Mouse (Mus musculus) monocyte, adult 5-6 weeks (primary cell): ENCODE measurements around the gene Pcdh7. TPM values are rescaled to one million over a fixed set of nuclear protein-coding genes. Genes with fewer than 3 reads are reported as not detected.
"Not testable (repeated sequence)": the region's sequence is repeated elsewhere in the genome, so short reads cannot be mapped to it uniquely, and the experiment has no call there.

Experiments
- ATAC-seq: fragments of 153-309, 156-312 bp; replicated peaks from 2 replicates; pipeline ENCODE4 v1.8.0; 2017; ENCODE audit warnings: mild to moderate bottlenecking; ENCODE audit not compliant: low TSS enrichment, insufficient number of reproducible peaks, severe bottlenecking, poor library complexity, low FRiP score
- total RNA-seq: library from RNA; stranded (forward); fragments of 200-1000, 200-491, 200-594 nt; gene quantifications from 3 replicates; pipeline ENCODE4 v1.2.3, GENCODE M21; 2017

Gene Pcdh7
- total RNA-seq, 1 experiment from 2014 or later, result 0.19 TPM

DNA sequence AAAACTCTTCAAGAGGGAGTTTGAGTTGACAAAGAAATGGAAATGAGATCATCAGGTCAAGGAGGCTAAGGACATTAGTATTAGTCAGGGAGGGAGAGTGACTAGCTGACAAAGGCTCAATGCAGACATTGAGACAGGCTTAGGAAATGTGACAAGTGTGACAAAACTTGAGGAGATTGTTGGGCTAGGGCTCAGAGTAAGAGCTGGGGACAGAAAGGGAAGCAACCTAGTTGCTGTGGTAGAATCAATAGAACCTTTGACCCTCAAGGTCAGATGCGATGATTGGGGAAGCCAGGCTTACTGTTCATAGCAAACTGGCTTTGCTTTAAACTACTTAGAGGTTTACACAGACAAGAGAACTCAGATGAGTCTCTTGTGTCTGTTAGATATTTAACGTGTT lies 303.6 kb downstream of the Pcdh7 start:
- no peak for ATAC-seq

DNA sequence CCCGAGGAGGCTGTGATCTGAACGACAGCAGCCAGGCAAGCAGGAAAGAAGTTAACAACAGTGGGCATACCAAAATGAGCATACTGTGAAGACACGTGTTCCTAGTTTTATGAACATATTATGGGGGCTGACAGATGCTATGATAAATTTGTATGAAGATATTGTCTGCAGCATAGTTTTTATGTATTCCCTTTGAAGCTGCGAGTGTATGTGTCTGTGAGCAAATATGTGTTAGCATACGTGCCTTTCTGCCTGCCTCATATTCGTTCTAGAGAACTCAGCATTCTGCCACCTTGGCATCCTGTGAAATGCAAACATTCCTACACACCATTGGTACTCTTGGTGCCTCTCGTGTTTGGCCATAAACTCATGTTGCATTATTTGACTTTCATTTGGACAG lies 307.4 kb downstream of the Pcdh7 start:
- no peak for ATAC-seq

DNA sequence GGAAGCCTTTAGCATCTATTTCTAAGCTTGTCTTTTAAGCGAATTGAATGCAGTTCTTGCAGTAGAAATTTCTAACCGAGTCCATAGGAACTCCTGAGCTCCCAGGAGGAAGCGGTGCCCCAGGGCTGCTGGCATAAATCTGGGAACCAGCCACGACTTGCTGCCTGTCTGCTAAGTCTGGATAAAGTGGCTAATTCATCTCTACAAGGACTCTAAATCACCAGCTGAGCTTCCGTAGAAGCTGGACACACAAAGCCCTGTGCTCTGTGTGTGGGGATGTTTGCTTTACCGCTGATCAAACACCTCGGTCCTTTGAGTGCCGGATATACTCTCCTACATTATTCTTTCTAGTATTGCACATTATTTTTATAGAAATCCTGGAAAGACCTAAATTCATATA lies 308.0 kb downstream of the Pcdh7 start:
- no peak for ATAC-seq

DNA sequence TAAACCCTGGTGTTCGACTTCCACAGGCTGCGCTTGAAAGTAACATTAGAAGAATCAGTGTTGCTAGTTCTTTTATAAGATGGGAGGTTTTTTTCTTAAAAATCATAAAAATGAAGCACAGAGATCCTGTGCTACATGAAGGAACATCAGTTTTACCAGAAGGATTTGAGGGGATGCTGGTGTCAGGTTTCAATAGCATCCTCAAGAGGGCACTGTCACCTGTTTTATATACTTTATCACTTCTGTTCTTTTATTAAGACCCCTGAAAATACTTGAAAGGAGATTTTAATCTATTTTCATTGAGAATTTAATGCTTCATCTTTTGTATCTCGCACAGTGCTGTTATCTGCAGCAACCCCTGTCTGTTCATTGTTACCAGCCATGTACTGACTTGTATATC lies 322.1 kb downstream of the Pcdh7 start:
- ATAC-seq, result no peak

DNA sequence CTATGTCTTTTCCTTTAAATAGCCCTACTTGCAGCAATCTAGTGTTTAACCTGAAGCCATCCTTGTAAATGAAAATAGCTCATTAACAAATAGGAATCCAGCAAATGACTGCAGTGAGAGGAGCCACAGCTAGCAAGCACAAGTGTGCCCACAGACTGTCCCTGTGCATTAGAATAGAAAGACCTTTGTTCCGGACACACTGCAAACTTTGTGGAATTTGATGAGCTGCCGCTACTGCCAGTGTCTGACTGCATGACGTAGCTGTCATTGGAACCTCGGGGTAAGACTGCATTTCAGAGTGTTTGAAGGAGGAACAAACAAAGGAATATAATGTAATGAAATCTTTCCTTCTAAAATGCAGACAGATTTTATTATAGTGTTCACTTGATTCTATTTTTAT lies 326.4 kb downstream of the Pcdh7 start:
- no peak for ATAC-seq

DNA sequence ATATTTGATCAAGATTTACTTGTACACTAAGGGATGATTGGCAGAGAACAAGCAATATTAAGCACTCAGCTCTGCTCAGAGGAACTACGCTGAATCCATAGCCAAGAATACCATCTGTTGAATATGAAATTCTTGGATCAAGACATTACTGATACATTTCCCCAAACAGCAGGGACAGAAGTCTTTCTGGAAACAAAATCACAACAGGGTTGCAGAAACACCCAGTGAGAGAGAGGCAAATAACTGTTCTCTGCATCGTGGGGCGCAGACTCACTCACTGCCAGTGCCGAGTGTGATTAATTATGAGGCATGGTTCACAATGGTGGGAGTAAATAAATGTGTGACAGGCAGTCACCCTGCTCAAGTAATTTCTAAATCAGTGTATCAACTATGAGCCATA lies 363.3 kb downstream of the Pcdh7 start:
- ATAC-seq, result no peak

DNA sequence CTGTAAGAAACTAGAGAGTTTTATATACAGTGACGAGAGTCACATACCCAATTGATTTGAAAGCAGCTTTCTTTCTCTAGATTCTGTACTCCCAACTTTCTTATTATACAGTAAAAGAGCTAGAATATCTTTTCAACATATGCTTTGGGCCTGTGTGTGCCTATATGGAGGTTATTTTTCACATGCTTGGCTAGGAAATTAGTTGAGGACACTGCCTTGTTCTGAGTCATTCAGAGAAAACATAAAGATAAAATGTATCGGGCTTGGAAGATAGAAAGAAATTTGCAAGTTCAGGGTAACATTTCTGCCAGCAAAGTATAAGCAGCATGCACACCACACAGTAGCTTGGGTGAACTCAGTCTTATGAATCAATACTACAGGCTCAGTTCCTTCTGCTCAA lies 364.5 kb downstream of the Pcdh7 start:
- ATAC-seq, result no peak

DNA sequence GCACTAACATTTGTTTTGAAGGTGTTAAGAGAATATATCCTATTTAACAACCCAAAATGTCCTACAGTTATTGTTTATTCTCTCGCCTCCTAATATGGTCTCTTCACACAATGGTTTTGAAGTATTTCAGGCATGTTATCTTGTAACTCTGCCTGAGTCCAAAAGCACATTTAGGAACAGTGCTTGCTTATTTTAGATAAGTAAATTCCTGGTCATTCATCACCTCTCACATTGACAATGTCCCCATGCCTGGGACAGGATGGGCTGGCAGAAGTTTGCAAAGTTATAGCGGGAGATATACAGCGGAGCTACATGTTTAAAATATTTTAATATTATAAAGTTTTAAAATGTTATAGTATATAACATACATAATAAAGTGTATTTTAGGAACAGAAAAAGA lies 365.3 kb downstream of the Pcdh7 start:
- no peak for ATAC-seq

DNA sequence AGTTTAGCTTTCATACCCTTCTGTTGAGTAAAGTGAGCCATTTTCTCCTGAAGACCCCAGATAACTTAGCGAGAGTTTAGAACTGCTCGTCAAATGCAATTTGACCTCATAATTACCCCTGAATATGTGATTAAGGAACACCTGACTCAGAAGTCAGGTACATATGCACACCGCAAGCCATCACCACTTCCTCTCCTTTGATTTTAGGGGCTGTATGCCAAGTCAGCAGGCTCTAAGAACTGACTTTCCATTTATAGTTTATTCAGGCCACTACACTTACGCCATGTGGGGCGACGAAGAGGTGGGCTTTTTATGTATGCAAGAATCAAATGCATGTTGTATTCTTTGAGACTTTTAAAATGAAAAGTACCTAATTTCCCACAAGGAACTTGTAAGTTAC lies 366.2 kb downstream of the Pcdh7 start:
- no peak for ATAC-seq

DNA sequence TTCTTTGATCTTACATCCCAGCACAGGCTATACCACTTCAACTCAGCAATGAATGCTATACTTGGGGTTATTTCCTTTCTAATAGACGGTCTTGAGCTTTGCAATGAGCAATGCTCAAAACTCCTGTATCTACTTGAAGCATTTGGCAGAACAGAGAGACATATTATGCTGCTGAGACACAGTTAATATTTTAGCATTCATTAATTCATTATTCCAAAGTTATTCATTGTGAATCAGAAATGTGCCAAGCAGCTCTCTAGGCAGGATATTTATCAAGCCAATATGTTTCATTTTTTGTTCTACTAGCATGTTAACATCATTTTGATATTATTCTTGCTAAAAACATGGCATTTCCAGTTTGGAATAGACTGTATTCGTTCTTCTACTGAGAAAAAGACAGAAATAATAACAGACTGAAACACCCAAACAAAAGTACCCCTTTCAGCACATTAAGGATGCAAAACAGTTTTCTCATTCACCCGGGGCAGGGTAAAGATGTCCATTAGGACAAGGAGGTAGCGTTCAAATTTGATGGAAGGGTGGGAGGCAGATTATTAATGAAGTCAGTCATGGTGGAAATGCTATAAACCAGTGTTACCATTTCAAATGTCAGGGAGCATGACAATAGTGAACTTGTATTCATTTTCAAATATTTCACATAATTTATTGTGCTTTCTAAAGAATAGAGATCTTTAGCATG lies 391.0 kb downstream of the Pcdh7 start:
- ATAC-seq, result no peak

DNA sequence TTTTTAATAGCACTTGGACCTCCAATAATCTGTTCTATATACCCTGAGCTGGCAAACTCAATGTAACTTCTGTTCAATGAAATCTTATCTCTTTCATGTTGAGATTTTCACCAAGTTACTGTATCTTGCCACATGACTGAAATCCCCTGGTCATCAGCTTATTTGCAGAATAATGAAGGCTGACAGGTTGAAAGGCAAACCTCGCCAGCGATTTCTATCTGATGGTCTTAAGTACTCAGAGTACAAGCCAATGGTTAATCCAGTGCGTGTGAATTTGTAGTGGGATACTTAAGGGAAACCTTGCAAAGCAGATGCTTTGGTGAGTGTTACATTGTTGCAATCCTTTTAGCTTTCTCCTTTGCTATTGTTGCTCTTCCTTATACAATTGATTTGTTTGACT lies 398.3 kb downstream of the Pcdh7 start:
- ATAC-seq, result no peak

DNA sequence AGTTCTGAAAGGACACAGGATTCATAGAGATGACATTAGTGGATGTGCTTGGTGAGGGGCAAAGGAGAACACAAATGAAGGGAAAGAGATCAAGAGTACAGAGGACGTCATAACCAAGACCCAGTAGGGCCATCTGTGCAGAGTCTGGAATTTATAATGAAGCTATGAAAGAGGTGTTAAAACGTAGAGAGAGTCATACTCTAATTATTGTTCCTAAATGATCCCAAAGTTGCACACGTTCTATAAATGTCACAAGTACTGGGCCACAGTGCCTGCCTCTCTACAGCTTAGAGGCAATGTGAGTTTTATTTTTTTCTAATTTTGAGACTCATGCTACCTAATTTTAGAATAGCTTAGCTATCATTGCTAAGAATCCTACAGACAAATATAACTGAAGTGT lies 400.1 kb downstream of the Pcdh7 start:
- no peak for ATAC-seq

DNA sequence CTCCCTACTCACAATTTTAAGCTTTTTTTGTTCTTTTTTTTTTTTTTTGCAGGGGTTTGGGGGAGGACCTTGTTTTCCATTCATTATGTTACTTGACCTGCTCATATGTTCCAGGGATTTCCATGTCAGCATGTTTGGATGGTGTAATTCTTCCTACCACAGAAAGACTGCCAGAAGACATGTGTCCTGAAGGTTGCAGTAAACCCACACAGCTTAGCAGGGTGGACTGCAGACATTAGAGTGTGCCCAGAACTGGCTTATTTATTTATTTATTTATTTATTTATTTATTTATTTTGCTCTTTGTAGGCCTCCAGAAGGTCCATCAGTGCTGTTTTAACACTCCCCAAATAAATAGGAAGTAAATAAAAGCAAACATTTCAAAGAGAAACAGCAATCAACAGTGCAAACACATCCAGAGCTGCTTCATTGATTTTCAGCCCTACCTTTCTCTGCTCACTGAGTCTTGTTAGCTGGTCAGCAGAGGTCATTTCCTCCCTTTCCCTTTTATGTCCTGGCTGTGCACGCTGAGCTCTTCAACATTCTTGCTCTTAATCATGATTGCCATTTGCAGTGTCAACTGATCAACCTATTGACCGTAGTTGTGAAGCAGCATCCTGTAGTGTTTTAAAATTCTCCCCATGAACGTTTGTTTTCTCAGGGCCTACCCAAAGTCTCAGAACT lies 401.3 kb downstream of the Pcdh7 start:
- ATAC-seq, result no peak

DNA sequence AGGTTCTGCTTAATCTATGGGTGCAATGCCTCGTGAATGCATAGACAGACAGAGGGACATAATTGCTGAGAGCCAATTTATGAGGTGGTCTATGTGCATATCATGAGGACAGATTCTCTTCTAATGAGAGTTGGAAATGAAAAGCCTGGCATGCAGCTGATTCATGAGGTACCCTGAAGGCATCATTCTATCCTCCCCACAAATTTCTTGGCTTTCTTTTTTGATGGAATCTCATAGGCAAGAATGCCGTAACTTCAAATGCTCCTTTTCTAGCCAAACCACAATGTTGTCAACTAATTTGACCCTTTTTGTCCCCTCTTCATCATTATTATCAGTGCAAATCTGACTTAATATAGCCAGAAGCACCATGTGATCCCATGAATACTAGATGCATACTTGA lies 426.1 kb downstream of the Pcdh7 start:
- ATAC-seq, result no peak

DNA sequence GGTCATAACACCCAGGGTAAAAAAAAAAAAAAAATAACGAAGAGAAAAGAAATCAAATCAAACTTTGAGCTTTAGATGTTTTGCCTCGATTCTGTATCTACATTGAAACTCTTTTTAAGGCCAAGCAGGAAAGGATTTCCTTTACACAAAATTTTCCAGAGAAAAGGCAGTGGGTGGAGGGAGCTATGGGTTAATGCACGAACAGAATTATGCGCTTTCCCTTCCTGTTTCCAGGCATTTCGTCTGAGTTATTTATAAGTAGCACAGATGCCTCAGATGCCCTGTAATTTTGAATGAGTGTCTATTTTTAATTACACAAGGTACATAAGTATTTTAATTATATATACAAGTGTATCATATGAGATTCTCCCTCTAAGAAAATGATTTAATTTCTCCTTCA lies 436.2 kb downstream of the Pcdh7 start:
- ATAC-seq, result no peak

DNA sequence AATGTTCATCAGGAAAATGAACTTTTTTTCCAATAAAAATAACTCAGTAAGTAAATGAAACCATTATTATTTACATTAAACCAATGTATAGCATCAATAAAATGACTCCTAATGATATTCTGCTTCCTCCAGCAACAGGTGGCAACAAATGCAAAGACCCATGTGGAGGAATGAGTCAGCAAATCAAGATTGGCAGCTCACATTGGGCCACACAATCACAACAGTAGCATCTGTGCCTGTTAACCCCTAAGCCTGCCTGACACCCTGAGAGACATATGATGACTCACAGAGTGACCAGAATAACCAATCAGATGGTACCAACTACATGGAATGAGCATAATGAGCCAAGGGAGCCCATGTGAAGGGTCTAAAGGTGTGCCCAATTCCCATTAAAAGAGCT lies 454.5 kb downstream of the Pcdh7 start:
- ATAC-seq, result no peak

DNA sequence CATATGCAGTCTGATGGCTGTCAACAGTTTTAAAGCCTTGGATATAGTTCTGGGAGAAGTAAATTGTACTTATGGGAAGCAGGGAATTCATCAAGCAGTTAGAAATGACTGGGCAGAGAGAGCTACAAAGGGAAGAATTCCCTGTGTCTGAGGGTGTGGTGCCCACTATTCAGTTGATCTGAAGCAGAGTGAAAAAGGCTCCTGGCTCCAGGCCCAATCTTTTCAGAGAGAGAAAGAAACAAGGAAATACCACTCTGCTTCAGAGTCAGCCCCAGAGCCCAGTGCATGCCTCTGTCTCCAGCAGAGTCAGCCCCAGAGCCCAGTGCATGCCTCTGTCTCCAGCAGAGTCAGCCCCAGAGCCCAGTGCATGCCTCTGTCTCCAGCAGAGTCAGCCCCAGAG lies 456.6 kb downstream of the Pcdh7 start:
- not testable (repeated sequence) for ATAC-seq

DNA sequence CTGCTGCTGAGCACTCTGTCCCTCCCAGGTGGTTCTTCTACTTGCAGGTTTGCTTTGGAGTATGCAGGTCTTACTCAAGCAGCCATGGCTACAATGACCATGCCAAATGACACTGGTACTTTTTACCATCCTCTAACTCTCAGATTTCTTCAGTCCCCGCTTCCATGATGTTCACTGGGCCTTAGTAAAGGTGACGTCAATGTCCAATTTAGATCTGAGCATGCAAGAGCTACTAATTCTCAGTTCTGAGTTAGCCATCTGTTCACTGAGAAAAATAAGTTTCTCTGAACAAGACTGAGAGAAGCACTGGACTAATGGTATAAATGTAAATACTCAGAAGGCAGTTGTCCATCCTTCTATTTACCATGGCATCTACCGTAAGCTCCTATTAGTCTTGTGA lies 457.8 kb downstream of the Pcdh7 start:
- ATAC-seq, result no peak
